Mouse (Mus musculus): ENCODE results near the gene Grn.

Grn gene

DNA sequence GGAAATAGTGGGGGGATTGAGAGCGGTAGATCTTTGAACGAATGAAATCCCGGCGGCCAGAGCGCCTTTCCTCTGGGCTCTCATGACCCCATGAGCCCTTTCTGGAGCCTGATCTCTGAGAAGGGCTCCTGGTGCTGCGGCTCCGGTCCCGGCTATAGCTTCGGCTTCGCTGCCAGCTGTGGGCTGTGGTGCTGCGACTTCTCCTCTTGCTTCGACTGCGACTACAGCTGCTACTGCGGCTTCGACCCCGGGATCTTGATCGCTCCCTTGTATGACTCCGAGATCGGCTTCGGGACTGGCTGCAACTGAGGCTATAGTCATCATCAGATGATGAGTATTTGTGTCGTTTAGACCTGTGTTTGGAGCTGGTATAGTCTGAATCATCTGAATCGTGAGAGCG lies 49.5 kb downstream of the Grn start:
- DNase-seq (ENCODE audit: low spot score), result no peak

- no peak for DNase-seq (ENCODE audit: low spot score)
Observed at GRCm38 (mm10) chr11:102480111-102480510, 50.0 kb downstream of the Grn start.

DNA sequence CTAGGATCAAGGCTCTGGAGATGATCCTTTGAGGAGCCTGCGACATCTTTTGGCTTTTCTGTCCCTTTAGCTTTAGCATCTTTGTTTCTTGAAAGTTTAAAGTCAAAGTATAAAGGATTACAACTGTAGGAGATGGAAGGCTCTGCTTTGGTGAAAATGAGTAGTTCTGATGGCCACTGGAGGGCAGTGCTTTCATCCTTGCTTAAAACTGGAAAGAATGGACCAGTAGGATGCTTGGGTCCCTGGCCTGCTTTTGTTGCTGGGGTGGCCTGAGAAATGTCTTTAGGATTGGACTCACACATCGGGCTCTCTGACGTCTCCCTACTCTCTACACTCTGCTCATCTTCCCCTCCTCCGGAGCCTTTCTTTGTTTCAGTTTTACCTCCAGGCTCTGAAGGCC lies 50.8 kb downstream of the Grn start:
- no peak for DNase-seq (ENCODE audit: low spot score)

DNA sequence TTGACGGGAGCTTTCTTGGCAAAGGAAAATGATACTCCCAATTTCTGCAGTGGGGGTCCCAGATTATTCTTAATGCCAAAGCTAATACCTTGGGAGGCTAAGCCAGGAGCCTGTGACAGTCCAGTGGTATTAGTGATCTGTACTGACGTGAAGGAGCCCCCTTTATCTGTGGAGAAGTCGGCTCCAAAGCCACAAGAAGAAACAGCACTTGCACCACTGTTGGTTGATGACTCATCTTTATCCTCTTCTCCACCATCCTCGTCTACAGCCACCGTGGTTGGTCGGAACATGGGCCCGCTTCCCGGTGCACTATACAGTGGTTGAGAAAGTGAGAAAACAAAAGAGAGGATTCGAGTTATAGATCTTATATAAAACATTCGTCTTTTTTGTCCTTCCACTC lies 51.7 kb downstream of the Grn start:
- no peak for DNase-seq (ENCODE audit: low spot score)

Data from testis, postnatal 14 days (tissue).